Mouse (Mus musculus): ENCODE measurements around the gene Exosc1. TPM values are rescaled to one million over a fixed set of nuclear protein-coding genes. Genes with fewer than 3 reads are reported as not detected.

Exosc1 gene
- polyA plus RNA-seq (2012; rRNA removed): 27.5 and 28.5 TPM in 2 replicates

DNA sequence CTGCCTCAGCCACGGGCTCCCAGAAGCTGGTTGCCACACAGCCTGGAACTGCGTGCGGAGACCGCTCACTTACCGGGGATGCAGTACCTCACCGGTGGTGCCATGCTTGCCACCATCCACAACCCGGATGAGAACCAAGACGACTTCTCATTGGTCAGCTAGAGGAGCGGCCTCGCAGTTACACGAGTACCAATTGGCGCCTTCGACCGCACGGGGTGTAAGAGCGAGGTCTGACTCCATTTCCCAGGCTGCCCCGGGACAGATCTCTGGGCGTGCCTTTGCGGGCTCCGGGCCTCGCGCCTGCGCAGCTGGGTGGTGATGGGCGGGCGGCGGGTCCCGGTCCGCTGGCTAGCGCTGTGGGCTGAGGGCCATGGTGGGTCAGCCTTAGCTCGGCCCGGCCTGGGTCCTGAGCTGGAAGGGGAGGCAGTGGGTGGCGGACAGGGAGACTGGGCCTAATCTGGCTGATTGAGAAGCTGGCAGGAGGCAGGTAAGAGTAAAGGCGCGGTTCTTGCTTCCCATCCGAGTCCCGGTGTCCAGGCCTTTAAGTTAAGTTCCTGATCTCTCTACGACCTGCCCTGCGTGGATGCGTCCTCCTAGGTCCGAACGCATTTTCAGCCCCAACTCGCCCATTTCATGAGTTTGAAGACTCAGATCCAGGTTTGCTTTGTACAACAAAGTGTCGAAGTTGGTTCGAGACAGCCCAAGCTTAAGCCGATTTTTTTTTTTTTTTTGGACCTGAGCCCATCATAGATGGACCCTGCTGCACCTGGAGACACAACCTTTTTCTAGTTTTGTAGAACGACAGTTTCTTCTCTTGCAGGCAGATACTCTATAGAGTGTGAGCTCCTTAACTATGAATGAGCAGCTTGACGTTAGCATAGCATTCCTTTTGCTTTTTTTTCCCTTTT, at the start of gene Exosc1, which contains the start of gene Zdhhc16:
Gene Exosc1, minus strand, starts transcription at position 245 of the 908 bp plus-strand sequence.
Gene Zdhhc16, plus strand, starts transcription at position 302 of the 908 bp plus-strand sequence.
- Histone ChIP-seq H3K4me3 (ENCODE audit: control insufficient read depth, low read depth, low read length) (peak within 1 kb of the TSS; percentile 89), H3K27me3 (ENCODE audit: control insufficient read depth, insufficient read depth, low read length) (no peaks in the 10 kb centered on the region), H3K36me3 (ENCODE audit: control insufficient read depth, insufficient read depth, low read length) (no peaks in the 10 kb centered on the region), H3K27ac (ENCODE audit: control insufficient read depth, insufficient read depth, low read depth, low read length) (peak within 1 kb of the TSS; percentile 69), H3K4me1 (ENCODE audit: control insufficient read depth, insufficient read depth, low read length) (no peaks in the 10 kb centered on the region; the same call in 1 of the 2 replicates)
- TF ChIP-seq CTCF (IDR thresholded peaks at IDR 0.05; ENCODE audit: control insufficient read depth, insufficient read depth, insufficient replicate concordance, low read depth, low read length) (no peak), POLR2A (IDR thresholded peaks at IDR 0.05; ENCODE audit: control insufficient read depth, low read depth, low read length) (peak; percentile 90)

DNA sequence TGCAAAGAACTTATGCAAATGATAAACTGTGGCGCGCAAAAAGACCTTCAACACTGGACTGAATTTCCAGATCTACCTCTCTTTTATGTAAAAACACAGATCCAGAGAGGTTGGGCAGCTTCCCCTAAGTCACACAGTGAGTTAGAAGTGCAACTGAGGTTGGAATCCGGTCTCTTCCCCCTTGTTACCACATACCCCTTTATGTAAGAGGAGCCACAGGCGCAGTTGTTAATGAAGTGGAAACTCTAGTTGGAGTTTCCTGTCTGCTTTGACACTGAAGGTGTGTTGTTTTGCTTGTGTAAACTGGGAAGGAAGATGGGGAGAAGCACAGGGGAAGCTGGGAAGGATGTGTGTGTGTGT, 49.5 kb upstream of the Exosc1 start:
- Histone ChIP-seq H3K4me3 (ENCODE audit: control insufficient read depth, low read depth, low read length) (peak overlapping the region; percentile 89), H3K36me3 (ENCODE audit: control insufficient read depth, insufficient read depth, low read length) (peaks cover 3% of the 10 kb centered on the region), H3K4me1 (ENCODE audit: control insufficient read depth, insufficient read depth, low read length) (peaks cover 3% of the 10 kb centered on the region), H3K27me3 (ENCODE audit: control insufficient read depth, insufficient read depth, low read length) (no peaks in the 10 kb centered on the region), H3K27ac (ENCODE audit: control insufficient read depth, insufficient read depth, low read depth, low read length) (peak overlapping the region; percentile 90; the same call in 1 of the 2 replicates)
- no peak for TF ChIP-seq CTCF (IDR thresholded peaks at IDR 0.05; ENCODE audit: control insufficient read depth, insufficient read depth, insufficient replicate concordance, low read depth, low read length)
- TF ChIP-seq POLR2A (IDR thresholded peaks at IDR 0.05; ENCODE audit: control insufficient read depth, low read depth, low read length): no peak

DNA sequence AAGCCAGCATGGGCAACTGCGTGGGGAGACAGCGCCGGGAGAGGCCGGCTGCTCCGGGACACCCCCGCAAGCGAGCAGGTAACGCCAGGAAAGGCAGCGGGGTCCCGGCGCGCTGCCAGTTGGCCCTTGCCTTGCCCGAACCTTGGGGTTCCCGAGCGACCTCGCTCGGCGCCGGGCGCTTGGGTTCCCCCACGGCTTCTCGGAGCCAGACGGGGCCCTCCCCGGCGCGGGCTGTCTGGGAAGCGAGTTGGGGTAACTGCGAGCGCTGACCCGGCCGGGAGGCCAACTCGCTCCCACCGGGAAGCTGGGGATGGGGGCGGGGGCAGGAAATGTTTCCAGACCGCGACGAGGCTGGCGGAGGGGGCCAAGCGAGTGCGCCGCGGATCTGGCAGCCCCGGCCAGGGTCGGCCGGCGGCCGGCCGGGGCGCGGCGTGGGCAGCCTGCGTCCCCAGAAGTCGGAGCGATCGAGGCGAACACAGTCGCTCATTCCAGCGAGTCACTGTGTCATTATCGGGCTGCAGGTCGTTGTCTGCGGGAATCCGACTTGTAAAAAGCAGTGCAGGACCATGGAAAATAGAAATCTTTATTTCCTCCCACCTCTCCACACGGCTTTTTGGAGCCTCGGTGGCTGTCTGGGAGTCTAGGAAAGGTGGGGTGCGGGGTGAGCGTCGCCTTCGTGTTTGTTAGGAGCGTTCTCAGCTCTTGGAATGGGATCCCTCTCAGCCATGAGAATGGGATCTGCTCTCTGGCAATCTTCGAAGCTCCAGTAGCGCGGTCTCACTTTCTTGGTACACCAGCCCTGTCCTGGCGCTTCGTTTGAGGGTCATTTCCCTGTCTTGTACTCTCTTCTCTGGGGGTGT, 48.9 kb upstream of the Exosc1 start:
- peaks cover 3% of the 10 kb centered on the region for H3K4me1 ChIP-seq (ENCODE audit: control insufficient read depth, insufficient read depth, low read length)

DNA sequence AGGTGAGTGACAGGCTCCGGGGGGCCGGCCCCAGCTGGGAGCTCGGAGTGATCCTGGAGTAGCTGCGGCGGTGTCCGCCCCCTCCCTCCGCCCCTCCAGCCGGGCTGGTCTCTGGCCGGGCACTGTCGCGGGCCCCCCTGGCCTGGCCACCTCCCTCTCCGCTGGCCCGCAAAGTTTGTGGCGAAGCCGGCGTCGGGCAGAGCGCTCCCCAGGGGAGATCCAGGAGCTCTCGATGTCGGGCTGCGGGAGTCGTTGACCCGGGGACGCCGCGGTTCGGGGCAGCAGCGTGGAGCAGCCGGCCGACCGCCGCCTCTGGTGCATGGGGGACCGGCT, 48.3 kb upstream of the Exosc1 start, which contains the start of gene Ubtd1:
Gene Ubtd1, plus strand, starts transcription at position 169 of the 333 bp plus-strand sequence.
- Histone ChIP-seq H3K4me3 (ENCODE audit: control insufficient read depth, low read depth, low read length) (peak within 1 kb of the TSS; percentile 89), H3K4me1 (ENCODE audit: control insufficient read depth, insufficient read depth, low read length) (peaks cover 3% of the 10 kb centered on the region), H3K36me3 (ENCODE audit: control insufficient read depth, insufficient read depth, low read length) (peaks cover 1% of the 10 kb centered on the region), H3K27ac (ENCODE audit: control insufficient read depth, insufficient read depth, low read depth, low read length) (peak within 1 kb of the TSS; percentile 90), H3K27me3 (ENCODE audit: control insufficient read depth, insufficient read depth, low read length) (no peaks in the 10 kb centered on the region)
- 0 out of 2 replicates have a peak, but pooled peaks have one; percentile 8 for TF ChIP-seq POLR2A (IDR thresholded peaks at IDR 0.05; ENCODE audit: control insufficient read depth, low read depth, low read length)
- no peak for TF ChIP-seq CTCF (IDR thresholded peaks at IDR 0.05; ENCODE audit: control insufficient read depth, insufficient read depth, insufficient replicate concordance, low read depth, low read length)

More for the DNA sequence above, 48.9 kb upstream of the Exosc1 start:
- no peak for TF ChIP-seq POLR2A (IDR thresholded peaks at IDR 0.05; ENCODE audit: control insufficient read depth, low read depth, low read length)
- Histone ChIP-seq H3K4me3 (ENCODE audit: control insufficient read depth, low read depth, low read length) (peak overlapping the region; percentile 89), H3K36me3 (ENCODE audit: control insufficient read depth, insufficient read depth, low read length) (peaks cover 3% of the 10 kb centered on the region), H3K27ac (ENCODE audit: control insufficient read depth, insufficient read depth, low read depth, low read length) (peak overlapping the region; percentile 90), H3K27me3 (ENCODE audit: control insufficient read depth, insufficient read depth, low read length) (no peaks in the 10 kb centered on the region)

DNA sequence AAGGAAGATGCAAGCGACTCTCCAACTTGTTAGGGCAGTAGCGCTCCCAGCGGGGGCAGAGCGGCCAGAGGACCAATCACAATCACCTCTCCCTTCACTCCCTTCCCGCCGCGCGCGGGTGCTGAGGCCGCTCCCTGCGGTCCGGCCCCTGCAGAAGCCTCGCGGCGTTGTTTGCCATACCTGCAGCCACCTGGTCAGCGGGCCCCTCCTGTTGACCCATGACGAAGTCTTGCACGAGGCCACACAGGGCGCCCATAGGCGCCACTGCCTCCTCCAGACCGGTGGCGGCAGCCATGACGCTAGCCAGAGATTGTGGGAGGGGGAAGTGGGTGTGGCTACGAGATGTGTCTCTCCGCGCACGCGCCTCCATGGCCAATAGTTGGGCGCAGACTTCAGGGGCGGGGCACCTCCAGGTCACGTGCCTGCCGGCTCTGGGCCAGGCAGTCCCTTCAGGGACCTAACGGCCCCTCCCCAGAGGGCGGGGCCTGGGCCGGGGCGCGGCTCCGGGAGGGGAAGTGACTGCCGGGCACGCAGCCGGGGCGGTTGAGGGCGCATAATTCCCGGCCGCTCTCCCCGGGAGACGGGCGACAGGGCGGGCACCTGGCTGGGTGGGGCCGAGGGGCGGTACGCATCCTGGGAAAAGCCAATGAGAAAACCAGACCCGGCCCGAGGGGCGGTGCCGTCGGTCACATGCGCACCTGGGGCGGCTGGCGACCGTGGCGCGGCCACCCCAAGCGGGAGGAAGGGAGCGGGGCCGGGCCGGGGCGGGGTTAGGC, 47.8 kb upstream of the Exosc1 start, which contains the start of gene Mms19:
Gene Mms19, minus strand, starts transcription at position 339 of the 776 bp plus-strand sequence.
- Histone ChIP-seq H3K4me1 (ENCODE audit: control insufficient read depth, insufficient read depth, low read length) (peaks cover 3% of the 10 kb centered on the region), H3K27me3 (ENCODE audit: control insufficient read depth, insufficient read depth, low read length) (no peaks in the 10 kb centered on the region), H3K4me3 (ENCODE audit: control insufficient read depth, low read depth, low read length) (peak within 1 kb of the TSS; percentile 89), H3K36me3 (ENCODE audit: control insufficient read depth, insufficient read depth, low read length) (peaks cover 1% of the 10 kb centered on the region), H3K27ac (ENCODE audit: control insufficient read depth, insufficient read depth, low read depth, low read length) (peak within 1 kb of the TSS; percentile 90)
- TF ChIP-seq POLR2A (IDR thresholded peaks at IDR 0.05; ENCODE audit: control insufficient read depth, low read depth, low read length) (peak; percentile 85), CTCF (IDR thresholded peaks at IDR 0.05; ENCODE audit: control insufficient read depth, insufficient read depth, insufficient replicate concordance, low read depth, low read length) (no peak)

DNA sequence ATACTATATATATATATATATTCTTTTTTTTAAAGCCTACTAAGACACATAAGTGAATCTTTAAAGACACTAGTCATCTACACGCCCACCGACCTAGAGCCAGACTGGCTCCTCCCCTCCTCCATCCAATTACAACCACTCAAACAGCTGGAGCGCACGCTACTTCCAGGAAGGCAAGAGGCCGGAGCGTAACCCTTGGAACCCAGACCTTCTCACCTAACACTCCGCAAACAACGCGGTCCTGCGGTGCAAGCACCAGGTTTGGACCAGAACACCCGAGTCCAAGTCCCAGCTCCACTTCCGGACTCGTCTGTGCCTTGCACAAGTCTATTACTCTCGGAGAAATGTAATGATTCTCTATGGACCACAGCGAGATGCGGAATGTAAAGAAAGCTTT, 47.2 kb upstream of the Exosc1 start:
- Histone ChIP-seq H3K4me3 (ENCODE audit: control insufficient read depth, low read depth, low read length) (peak overlapping the region; percentile 89), H3K27me3 (ENCODE audit: control insufficient read depth, insufficient read depth, low read length) (no peaks in the 10 kb centered on the region), H3K27ac (ENCODE audit: control insufficient read depth, insufficient read depth, low read depth, low read length) (peak overlapping the region; percentile 90), H3K4me1 (ENCODE audit: control insufficient read depth, insufficient read depth, low read length) (peaks cover 3% of the 10 kb centered on the region), H3K36me3 (ENCODE audit: control insufficient read depth, insufficient read depth, low read length) (peaks cover 1% of the 10 kb centered on the region)
- no peak for TF ChIP-seq POLR2A (IDR thresholded peaks at IDR 0.05; ENCODE audit: control insufficient read depth, low read depth, low read length)
- TF ChIP-seq CTCF (IDR thresholded peaks at IDR 0.05; ENCODE audit: control insufficient read depth, insufficient read depth, insufficient replicate concordance, low read depth, low read length): no peak
